ENCODE assay signal across 7 mouse cellular contexts in genomic region chr12:72757086-72757485, GRCm38 (mm10). TPM values are rescaled to one million over a fixed set of nuclear protein-coding genes. Genes with fewer than 3 reads are reported as not detected.
DNase-seq lines count a peak whose midpoint lies in the region; ATAC-seq and TF ChIP-seq lines count a peak whose summit lies in the region.

Ppm1a (plus strand) TSS chr12:72757455.

- no peak for DNase-seq in ES-E14 (ENCODE audit: low read depth, low spot score)
- no peak for DNase-seq in left cerebral cortex, postnatal 36 days (ENCODE audit: low spot score in 2 of 2)
- peak; percentile 38 for DNase-seq in neural tube, embryonic 10.5 days (ENCODE audit: extremely low spot score, low spot score)
- DNase-seq in frontal cortex, postnatal 25 days (ENCODE audit: low spot score in 2 of 2) = no peak

- peak within 1 kb of the TSS; percentile 2; the same call in 1 of the 2 replicates for H3K27ac ChIP-seq in ES-E14 (ENCODE audit: insufficient read depth, low read depth, low read length, poor library complexity, severe bottlenecking)
- H3K27ac ChIP-seq in embryonic facial prominence, embryonic 15.5 days (replicated peaks) = no peak within 1 kb of the TSS
- H3K27ac ChIP-seq in heart, embryonic 15.5 days = no peak within 1 kb of the TSS

- H3K4me2 ChIP-seq in embryonic facial prominence, embryonic 15.5 days (replicated peaks) = no peak within 1 kb of the TSS
- no peak within 1 kb of the TSS for H3K4me2 ChIP-seq in heart, embryonic 15.5 days

- 12% methylated on average over 4 of the region's 4 CpGs for WGBS in embryonic facial prominence, embryonic 15.5 days
- WGBS in heart, embryonic 15.5 days = 12% methylated on average over 4 of the region's 4 CpGs

- no peak for TF ChIP-seq CTCF in C2C12 (IDR thresholded peaks at IDR 0.05; ENCODE audit: control insufficient read depth, insufficient read depth, insufficient read length)

- no peaks in the 10 kb centered on the region for H3K9me3 ChIP-seq in ES-E14 (ENCODE audit: control insufficient read depth, insufficient read depth, low read depth, low read length)
- no peaks in the 10 kb centered on the region for H3K9me3 ChIP-seq in embryonic facial prominence, embryonic 15.5 days (replicated peaks)
- no peaks in the 10 kb centered on the region for H3K9me3 ChIP-seq in heart, embryonic 15.5 days (replicated peaks)

- H3ac ChIP-seq in C2C12 (ENCODE audit: control insufficient read depth, insufficient read length, low read depth) = no peak within 1 kb of the TSS

- H3K4me3 ChIP-seq in C2C12 (ENCODE audit: insufficient read depth, poor library complexity, severe bottlenecking) (no peak within 1 kb of the TSS), ES-E14 (ENCODE audit: insufficient read depth in 1 of 2, low read depth in 1 of 2, low read length in 2 of 2, poor library complexity in 1 of 2, severe bottlenecking in 1 of 2) (no peak within 1 kb of the TSS)
- H3K4me3 ChIP-seq in embryonic facial prominence, embryonic 15.5 days (replicated peaks) = no peak within 1 kb of the TSS
- no peak within 1 kb of the TSS for H3K4me3 ChIP-seq in heart, embryonic 15.5 days

- peaks cover 6% of the 10 kb centered on the region for H3K79me2 ChIP-seq in C2C12 (ENCODE audit: control insufficient read depth, insufficient read depth)

- H3K79me3 ChIP-seq in C2C12 (ENCODE audit: low read depth) = peaks cover 4% of the 10 kb centered on the region

- no peak within 1 kb of the TSS for H3K9ac ChIP-seq in ES-E14 (ENCODE audit: insufficient read depth, low read depth, low read length, poor library complexity, severe bottlenecking)
- no peak within 1 kb of the TSS for H3K9ac ChIP-seq in embryonic facial prominence, embryonic 15.5 days
- no peak within 1 kb of the TSS for H3K9ac ChIP-seq in heart, embryonic 15.5 days

- intact Hi-C loops in left cerebral cortex, postnatal 36 days (cut with DNase I) = no loop called here

- in situ Hi-C loops in ES-E14 (cut with MboI; ENCODE audit: low sequenced_read_pairs in 2 of 2, unreplicated experiment in 2 of 2) = no loop called here

- H3K36me3 ChIP-seq in C2C12 (ENCODE audit: control insufficient read depth, insufficient read depth) (no peaks in the 10 kb centered on the region), ES-E14 (ENCODE audit: control insufficient read depth, insufficient read depth, low read length, poor library complexity, severe bottlenecking) (no peaks in the 10 kb centered on the region)
- no peaks in the 10 kb centered on the region for H3K36me3 ChIP-seq in embryonic facial prominence, embryonic 15.5 days
- no peaks in the 10 kb centered on the region for H3K36me3 ChIP-seq in heart, embryonic 15.5 days

- peaks cover 3 to 13% of the 10 kb centered on the region in 2 experiments; a peak in 2 of 4 replicates for H3K4me1 ChIP-seq in ES-E14 (ENCODE audit: control insufficient read depth in 2 of 2, insufficient read depth in 2 of 2, low read length in 2 of 2, poor library complexity in 1 of 2)
- peaks cover 5% of the 10 kb centered on the region; the same call in 1 of the 2 replicates for H3K4me1 ChIP-seq in embryonic facial prominence, embryonic 15.5 days
- peaks cover 13% of the 10 kb centered on the region for H3K4me1 ChIP-seq in heart, embryonic 15.5 days (replicated peaks)

- H3K27me3 ChIP-seq in C2C12 (ENCODE audit: control insufficient read depth, insufficient read depth, insufficient read length) = no peaks in the 10 kb centered on the region
- H3K27me3 ChIP-seq in embryonic facial prominence, embryonic 15.5 days = no peaks in the 10 kb centered on the region
- no peaks in the 10 kb centered on the region for H3K27me3 ChIP-seq in heart, embryonic 15.5 days

- no peak for ATAC-seq in embryonic facial prominence, embryonic 15.5 days (ENCODE audit: insufficient number of reproducible peaks, low FRiP score, low TSS enrichment, low read depth)
- ATAC-seq in heart, embryonic 15.5 days (replicated peaks; ENCODE audit: insufficient number of reproducible peaks, insufficient read depth, low FRiP score, low read depth) = no peak

TF ChIP-seq in C2C12, 6 proteins besides CTCF, POLR2A, EP300 and RAD21:
- TF ChIP-seq FOSL1 (IDR thresholded peaks at IDR 0.05; ENCODE audit: insufficient read depth, low read length, poor library complexity, severe bottlenecking) (no peak), MYOD1 (IDR thresholded peaks at IDR 0.05; ENCODE audit: control insufficient read depth, insufficient read length, low read depth) (no peak), MYOG (IDR thresholded peaks at IDR 0.05; ENCODE audit: control insufficient read depth, extremely low read depth, insufficient read length) (no peak), CEBPB (IDR thresholded peaks at IDR 0.05; ENCODE audit: low read depth) (no peak), USF1 (IDR thresholded peaks at IDR 0.05; ENCODE audit: low read depth) (no peak), MAX (IDR thresholded peaks at IDR 0.05) (no peak)

TF ChIP-seq in ES-E14, 5 proteins besides CTCF, POLR2A, EP300 and RAD21:
- TF ChIP-seq CHD2 (IDR thresholded peaks at IDR 0.05; ENCODE audit: low read depth, low read length) (no peak), HCFC1 (IDR thresholded peaks at IDR 0.05; ENCODE audit: borderline replicate concordance, insufficient read depth, low read length) (no peak), MAFK (IDR thresholded peaks at IDR 0.05; ENCODE audit: insufficient read depth, low read depth, low read length) (no peak), ZNF384 (IDR thresholded peaks at IDR 0.05; ENCODE audit: low read depth, low read length) (no peak), ZC3H11A (IDR thresholded peaks at IDR 0.05; ENCODE audit: borderline replicate concordance, low read depth, low read length) (no peak)

RNA-seq across cellular contexts. Expression of gene Ppm1a, which starts in this region (rescaled TPM):
- 80.6 TPM for polyA plus RNA-seq in C2C12 (2012; fragmentation: generic; extraction: Trizol)
- 117 and 121 TPM in 2 replicates for total RNA-seq in ES-E14 (2012; rRNA removed)
- polyA plus RNA-seq in embryonic facial prominence, embryonic 15.5 days (2015; fragmentation: Nextera tagmentation; extraction: Ambion mirVana) = 55.4 and 55.6 TPM in 2 replicates
- 36.6 and 43.5 TPM in 2 replicates for polyA plus RNA-seq in heart, embryonic 15.5 days (2015; fragmentation: Nextera tagmentation; extraction: Ambion mirVana)
- total RNA-seq in left cerebral cortex, postnatal 36 days (2021) = 100 to 1,000 TPM; 317 to 347 TPM
